Mouse (Mus musculus) kidney, embryonic 15.5 days (tissue): ENCODE data around the gene Slitrk3. TPM values are rescaled to one million over a fixed set of nuclear protein-coding genes. Genes with fewer than 3 reads are reported as not detected.
"Not testable (repeated sequence)": the region's sequence is repeated elsewhere in the genome, so short reads cannot be mapped to it uniquely, and the experiment has no call there.

Experiments used
- ATAC-seq: fragments of 200-750 bp; cut with Nextera tagmentation; replicated peaks from 2 replicates; pipeline ENCODE4 v1.8.0; 2017; ENCODE audit warnings: moderate TSS enrichment; ENCODE audit not compliant: low FRiP score
- H3K27ac ChIP-seq: fragments of 300-500 bp; sonication (generic); 2 replicates; pipeline ENCODE4 v1.5.1; 2015; ENCODE audit warnings: mild to moderate bottlenecking, inconsistent platforms
- H3K27me3 ChIP-seq: fragments of 300-500 bp; sonication (generic); 2 replicates; pipeline ENCODE4 v1.6.1; 2015; ENCODE audit warnings: inconsistent platforms
- H3K36me3 ChIP-seq: fragments of 300-500 bp; sonication (generic); 2 replicates; pipeline ENCODE4 v1.6.1; 2015; ENCODE audit warnings: inconsistent platforms
- H3K4me1 ChIP-seq: fragments of 300-500 bp; sonication (generic); 2 replicates; pipeline ENCODE4 v1.6.1; 2015; ENCODE audit warnings: inconsistent platforms
- H3K4me2 ChIP-seq: fragments of 300-500 bp; sonication (generic); 2 replicates; pipeline ENCODE4 v1.6.1; 2015; ENCODE audit warnings: moderate library complexity, mild to moderate bottlenecking, inconsistent platforms
- H3K4me3 ChIP-seq: fragments of 300-500 bp; sonication (generic); replicated peaks from 2 replicates; pipeline ENCODE4 v1.5.1; 2015; ENCODE audit warnings: mild to moderate bottlenecking, inconsistent platforms
- H3K9ac ChIP-seq: fragments of 300-500 bp; sonication (generic); 2 replicates; pipeline ENCODE4 v1.6.1; 2015; ENCODE audit warnings: mild to moderate bottlenecking, inconsistent platforms
- H3K9me3 ChIP-seq: fragments of 300-500 bp; sonication (generic); replicated peaks from 2 replicates; pipeline ENCODE4 v1.6.1; 2016; ENCODE audit warnings: inconsistent platforms
- WGBS: fragments of 180-500 bp; shearing (Covaris S2); methylation state at CpG from one replicate; pipeline ENCODE4 v1.1.7; 2015; ENCODE audit warnings: mixed read lengths; 5-methylcytosine and 5-hydroxymethylcytosine counted together
- polyA plus RNA-seq: library from polyadenylated mRNA; unstranded; fragments of >200 nt; fragmentation: Nextera tagmentation; extraction: Ambion mirVana; gene quantifications from 2 replicates; pipeline ENCODE4 v1.2.1, GENCODE M21; 2015

The Slitrk3 gene
- polyA plus RNA-seq: 0.09 and 0.38 TPM in 2 replicates

- Histone ChIP-seq H3K4me3 (peak within 1 kb of the TSS; percentile 51), H3K4me1 (peaks cover 9% of the 10 kb centered on the region)
These were observed at the start of gene Slitrk3 for GRCm38 (mm10) chr3:73057197-73057811. Gene Slitrk3, minus strand, starts transcription at chr3:73057803.

GRCm38 (mm10) chr3:73094445-73094844 lies 36.8 kb upstream of the Slitrk3 start:
- H3K4me3 ChIP-seq, H3K36me3 ChIP-seq, H3K9me3 ChIP-seq, H3K4me1 ChIP-seq, H3K27me3 ChIP-seq, H3K9ac ChIP-seq, H3K4me2 ChIP-seq, H3K27ac ChIP-seq: not testable (repeated sequence)
- WGBS: 60% methylated on average over 2 of the region's 2 CpGs
- peak; percentile 54; the same call in 1 of the 2 replicates for ATAC-seq

More at GRCm38 (mm10) chr3:73057197-73057811, at the start of gene Slitrk3:
- peak within 1 kb of the TSS; percentile 94 for H3K4me2 ChIP-seq
- no peaks in the 10 kb centered on the region for H3K36me3 ChIP-seq
- peak; percentile 69 for ATAC-seq
- H3K9me3 ChIP-seq: no peaks in the 10 kb centered on the region
- peaks cover 61% of the 10 kb centered on the region for H3K27me3 ChIP-seq
- H3K27ac ChIP-seq: no peak within 1 kb of the TSS
- H3K9ac ChIP-seq: no peak within 1 kb of the TSS
- WGBS: 1% methylated on average over 44 of the region's 44 CpGs

- H3K36me3 ChIP-seq: no peaks in the 10 kb centered on the region
- H3K9me3 ChIP-seq: no peaks in the 10 kb centered on the region
- 72% methylated on average over 5 of the region's 5 CpGs for WGBS
- no peak for ATAC-seq
- no peaks in the 10 kb centered on the region for H3K27me3 ChIP-seq
- H3K9ac ChIP-seq: no peak overlapping the region
- H3K4me3 ChIP-seq: no peak overlapping the region
- H3K27ac ChIP-seq: no peak overlapping the region
- no peak overlapping the region for H3K4me2 ChIP-seq
- no peaks in the 10 kb centered on the region for H3K4me1 ChIP-seq
These were observed 27.0 kb upstream of the Slitrk3 start for GRCm38 (mm10) chr3:73084620-73085019.

- Histone ChIP-seq H3K4me3 (peak overlapping the region; percentile 32), H3K4me2 (peak overlapping the region; percentile 58), H3K27ac (no peak overlapping the region), H3K9me3 (no peaks in the 10 kb centered on the region), H3K36me3 (no peaks in the 10 kb centered on the region), H3K9ac (no peak overlapping the region), H3K4me1 (no peaks in the 10 kb centered on the region), H3K27me3 (peaks cover 7% of the 10 kb centered on the region; the same call in 1 of the 2 replicates)
- 12% methylated on average over 20 of the region's 20 CpGs for WGBS
- peak; percentile 73; the same call in 1 of the 2 replicates for ATAC-seq
These were observed 8.5 kb upstream of the Slitrk3 start for GRCm38 (mm10) chr3:73065823-73066755.

- Histone ChIP-seq H3K36me3 (no peaks in the 10 kb centered on the region), H3K4me1 (peaks cover 9% of the 10 kb centered on the region), H3K9me3 (no peaks in the 10 kb centered on the region), H3K27ac (no peak overlapping the region), H3K27me3 (peaks cover 54% of the 10 kb centered on the region), H3K9ac (no peak overlapping the region), H3K4me3 (no peak overlapping the region), H3K4me2 (peak overlapping the region; percentile 94)
- 19% methylated on average over 4 of the region's 4 CpGs for WGBS
- no peak for ATAC-seq
These were observed 587 bp upstream of the Slitrk3 start for GRCm38 (mm10) chr3:73058190-73058589.

- H3K9me3 ChIP-seq: no peaks in the 10 kb centered on the region
- H3K36me3 ChIP-seq: no peaks in the 10 kb centered on the region
- under 1% methylated on average over 32 of the region's 32 CpGs for WGBS
- H3K27ac ChIP-seq: no peak overlapping the region
- H3K4me3 ChIP-seq: peak overlapping the region; percentile 51
- H3K27me3 ChIP-seq: peaks cover 61% of the 10 kb centered on the region
- H3K9ac ChIP-seq: no peak overlapping the region
- H3K4me1 ChIP-seq: peaks cover 9% of the 10 kb centered on the region
- ATAC-seq: peak; percentile 27
- peak overlapping the region; percentile 94 for H3K4me2 ChIP-seq
These were observed 959 bp downstream of the Slitrk3 start for GRCm38 (mm10) chr3:73056492-73057196.

GRCm38 (mm10) chr3:73056044-73056438 lies 1.6 kb downstream of the Slitrk3 start:
- no peak overlapping the region for H3K27ac ChIP-seq
- H3K4me3 ChIP-seq: no peak overlapping the region
- WGBS: 28% methylated on average over 5 of the region's 5 CpGs
- 0 out of 2 replicates have a peak overlapping the region, but pooled peaks have one; percentile 94 for H3K4me2 ChIP-seq
- H3K9me3 ChIP-seq: no peaks in the 10 kb centered on the region
- H3K9ac ChIP-seq: no peak overlapping the region
- no peaks in the 10 kb centered on the region for H3K36me3 ChIP-seq
- ATAC-seq: no peak
- H3K4me1 ChIP-seq: peaks cover 9% of the 10 kb centered on the region
- peaks cover 63% of the 10 kb centered on the region for H3K27me3 ChIP-seq

- Histone ChIP-seq H3K4me3 (no peak overlapping the region), H3K4me2 (no peak overlapping the region), H3K36me3 (no peaks in the 10 kb centered on the region), H3K9me3 (no peaks in the 10 kb centered on the region), H3K4me1 (peaks cover 9% of the 10 kb centered on the region), H3K27me3 (peaks cover 66% of the 10 kb centered on the region), H3K9ac (no peak overlapping the region), H3K27ac (no peak overlapping the region)
- no peak for ATAC-seq
- WGBS: 35% methylated on average over 7 of the region's 7 CpGs
These were observed 2.1 kb downstream of the Slitrk3 start for GRCm38 (mm10) chr3:73055399-73056043.

- Histone ChIP-seq H3K27me3 (peaks cover 60% of the 10 kb centered on the region), H3K9me3 (no peaks in the 10 kb centered on the region), H3K4me3 (peak overlapping the region; percentile 44), H3K4me2 (peak overlapping the region; percentile 73), H3K36me3 (no peaks in the 10 kb centered on the region), H3K4me1 (peaks cover 9% of the 10 kb centered on the region), H3K27ac (no peak overlapping the region), H3K9ac (no peak overlapping the region)
- peak; percentile 78 for ATAC-seq
- 0% methylated on average over 26 of the region's 26 CpGs for WGBS
These were observed 4.1 kb downstream of the Slitrk3 start for GRCm38 (mm10) chr3:73053451-73053931.

GRCm38 (mm10) chr3:73046248-73046647 lies 11.4 kb downstream of the Slitrk3 start:
- Histone ChIP-seq H3K27ac (no peak overlapping the region), H3K4me2 (no peak overlapping the region), H3K9me3 (no peaks in the 10 kb centered on the region), H3K36me3 (no peaks in the 10 kb centered on the region), H3K4me1 (no peaks in the 10 kb centered on the region), H3K27me3 (peaks cover 8% of the 10 kb centered on the region), H3K9ac (no peak overlapping the region), H3K4me3 (no peak overlapping the region)
- WGBS: 2% methylated on average over 3 of the region's 3 CpGs
- ATAC-seq: no peak

GRCm38 (mm10) chr3:73042256-73042655 lies 15.3 kb downstream of the Slitrk3 start:
- H3K4me1 ChIP-seq: no peaks in the 10 kb centered on the region
- no peak overlapping the region for H3K27ac ChIP-seq
- H3K4me2 ChIP-seq: no peak overlapping the region
- H3K9me3 ChIP-seq: no peaks in the 10 kb centered on the region
- H3K4me3 ChIP-seq: no peak overlapping the region
- no peak for ATAC-seq
- H3K36me3 ChIP-seq: no peaks in the 10 kb centered on the region
- H3K27me3 ChIP-seq: no peaks in the 10 kb centered on the region
- H3K9ac ChIP-seq: no peak overlapping the region
